Mouse (Mus musculus) C2C12 (cell line): ENCODE measurements at regions not wholly inside any gene's neighbourhood (a gene's known extent, or its start where the extent isn't known, plus 50 kb on each side); places are given as distances from the start of the nearest gene placed in this dataset.
A peak's percentile ranks its signal among the peaks of the same experiment; 100 is the strongest.

Experiments used
- CEBPB ChIP-seq: IDR thresholded peaks from one replicate; pipeline ENCODE4 v1.6.1; 2011; ENCODE audit warnings: low read depth, mild to moderate bottlenecking, control low read depth, moderate library complexity
- CTCF ChIP-seq: IDR thresholded peaks from one replicate; pipeline ENCODE4 v1.5.1; 2011; ENCODE audit not compliant: control insufficient read depth, insufficient read depth, insufficient read length
- MAX ChIP-seq: IDR thresholded peaks from one replicate; pipeline ENCODE4 v1.6.1; 2011; ENCODE audit warnings: mild to moderate bottlenecking, control low read depth
- MYOD1 ChIP-seq: IDR thresholded peaks from one replicate; pipeline ENCODE4 v1.6.1; 2011; ENCODE audit warnings: low read depth; ENCODE audit not compliant: control insufficient read depth, insufficient read length
- USF1 ChIP-seq: IDR thresholded peaks from one replicate; pipeline ENCODE4 v1.6.1; 2011; ENCODE audit warnings: low read depth, mild to moderate bottlenecking, control low read depth, moderate library complexity

GRCm38 (mm10) chr16:68428541-68428940, 807.8 kb upstream of the Cadm2 start:
- TF ChIP-seq CTCF (no peak), MAX (no peak), MYOD1 (no peak), CEBPB (peak; percentile 40), USF1 (no peak)
